Mouse (Mus musculus) MEL (cell line): Measurements from ENCODE around the gene Parp16. TPM values are rescaled to one million over a fixed set of nuclear protein-coding genes. Genes with fewer than 3 reads are reported as not detected.

Experiments
- DNase-seq: peaks from one replicate; pipeline ENCODE4 v3.0.0; 2011; ENCODE audit warnings: low read depth, low spot score
- H3K27ac ChIP-seq: 2 replicates; pipeline ENCODE4 v1.5.1; 2012; ENCODE audit warnings: low read depth, mild to moderate bottlenecking, control low read depth, low read length, moderate library complexity; ENCODE audit not compliant: control insufficient read depth
- H3K27me3 ChIP-seq, 2 experiments: fragments of 150-350 bp in 1 of 2; sonication (generic) in 1 of 2; 2 replicates each; pipeline ENCODE4 v1.6.1; 2012; ENCODE audit warnings: low read length in 2 of 2, mild to moderate bottlenecking in 2 of 2, improper control_type of control experiment in 1 of 2, moderate library complexity in 1 of 2; ENCODE audit not compliant: insufficient read depth in 2 of 2, control insufficient read depth in 1 of 2
- H3K36me3 ChIP-seq, 2 experiments: 2 replicates each; pipeline ENCODE4 v1.6.1; 2012 to 2014; ENCODE audit warnings: low read length in 2 of 2, improper control_type of control experiment in 1 of 2, inconsistent platforms in 1 of 2, mild to moderate bottlenecking in 1 of 2; ENCODE audit not compliant: insufficient read depth in 2 of 2, control insufficient read depth in 1 of 2
- H3K4me1 ChIP-seq, 2 experiments: fragments of 150-350 bp in 1 of 2; sonication (generic) in 1 of 2; 2 replicates each; pipeline ENCODE4 v1.6.1; 2012; ENCODE audit warnings: low read length in 2 of 2, improper control_type of control experiment in 1 of 2, mild to moderate bottlenecking in 1 of 2; ENCODE audit not compliant: insufficient read depth in 2 of 2, control insufficient read depth in 1 of 2
- H3K4me3 ChIP-seq, 2 experiments: fragments of 150-350 bp in 1 of 2; sonication (generic) in 1 of 2; 2 replicates each; pipeline ENCODE4 v1.5.1; 2012; ENCODE audit warnings: low read depth in 2 of 2, low read length in 2 of 2, mild to moderate bottlenecking in 2 of 2, moderate library complexity in 2 of 2, control low read depth in 1 of 2, improper control_type of control experiment in 1 of 2; ENCODE audit not compliant: control insufficient read depth in 1 of 2, insufficient read depth in 1 of 2
- H3K79me2 ChIP-seq: 2 replicates; pipeline ENCODE4 v1.6.1; 2012; ENCODE audit warnings: mild to moderate bottlenecking, low read length, moderate library complexity; ENCODE audit not compliant: control insufficient read depth, poor library complexity, insufficient read depth
- H3K9ac ChIP-seq: 2 replicates; pipeline ENCODE4 v1.6.1; 2012; ENCODE audit warnings: low read depth, mild to moderate bottlenecking, control low read depth, low read length, moderate library complexity; ENCODE audit not compliant: control insufficient read depth, poor library complexity, severe bottlenecking
- H3K9me3 ChIP-seq: fragments of 150-350 bp; sonication (generic); replicated peaks from 2 replicates; pipeline ENCODE4 v1.6.1; 2012; ENCODE audit warnings: mild to moderate bottlenecking, low read length, improper control_type of control experiment, moderate library complexity; ENCODE audit not compliant: insufficient read depth
- CHD2 ChIP-seq: IDR thresholded peaks from 2 replicates; pipeline ENCODE4 v1.6.1; 2011; ENCODE audit warnings: low read length, improper control_type of control experiment
- EP300 ChIP-seq, 2 experiments: IDR thresholded peaks; 2 replicates each; pipeline ENCODE4 v1.6.1; 2011; ENCODE audit warnings: improper control_type of control experiment in 2 of 2, low read length in 2 of 2, low read depth in 1 of 2, mild to moderate bottlenecking in 1 of 2
- ETS1 ChIP-seq: IDR thresholded peaks from 2 replicates; pipeline ENCODE4 v1.6.1; 2012; ENCODE audit warnings: low read depth, mild to moderate bottlenecking, inconsistent platforms, low read length, improper control_type of control experiment, moderate library complexity
- GABPA ChIP-seq: IDR thresholded peaks from 2 replicates; pipeline ENCODE4 v1.6.1; 2012; ENCODE audit warnings: low read depth, mild to moderate bottlenecking, inconsistent platforms, low read length, improper control_type of control experiment, moderate library complexity
- HCFC1 ChIP-seq: IDR thresholded peaks from 2 replicates; pipeline ENCODE4 v1.6.1; 2012; ENCODE audit warnings: low read depth, mild to moderate bottlenecking, inconsistent platforms, low read length, improper control_type of control experiment, moderate library complexity
- JUND ChIP-seq: IDR thresholded peaks from 2 replicates; pipeline ENCODE4 v1.6.1; 2011; ENCODE audit warnings: low read depth, mild to moderate bottlenecking, improper control_type of control experiment, low read length
- KAT2A ChIP-seq: conservative IDR thresholded peaks from 2 replicates; pipeline ENCODE4 v1.6.1; 2012; ENCODE audit warnings: low read depth, low read length, improper control_type of control experiment, inconsistent platforms
- MAFK ChIP-seq: IDR thresholded peaks from 2 replicates; pipeline ENCODE4 v1.6.1; 2011; ENCODE audit warnings: low read depth, mild to moderate bottlenecking, low read length, improper control_type of control experiment, borderline replicate concordance
- MAX ChIP-seq: IDR thresholded peaks from 2 replicates; pipeline ENCODE4 v1.6.1; 2011; ENCODE audit warnings: low read length, improper control_type of control experiment
- MXI1 ChIP-seq: IDR thresholded peaks from 2 replicates; pipeline ENCODE4 v1.6.1; 2011; ENCODE audit warnings: mild to moderate bottlenecking, low read depth, low read length, improper control_type of control experiment
- MYB ChIP-seq: IDR thresholded peaks from 2 replicates; pipeline ENCODE4 v1.6.1; 2011; ENCODE audit warnings: mild to moderate bottlenecking, low read depth, low read length, improper control_type of control experiment
- MYC ChIP-seq: IDR thresholded peaks from 2 replicates; pipeline ENCODE4 v1.6.1; 2011; ENCODE audit warnings: low read depth, mild to moderate bottlenecking, low read length, improper control_type of control experiment, moderate library complexity
- NELFE ChIP-seq: IDR thresholded peaks from 2 replicates; pipeline ENCODE4 v1.6.1; 2011; ENCODE audit warnings: low read depth, low read length, improper control_type of control experiment
- SIN3A ChIP-seq: IDR thresholded peaks from 2 replicates; pipeline ENCODE4 v1.6.1; 2012; ENCODE audit warnings: low read length, improper control_type of control experiment, inconsistent platforms
- SMC3 ChIP-seq: IDR thresholded peaks from 2 replicates; pipeline ENCODE4 v1.6.1; 2011; ENCODE audit warnings: low read depth, low read length, improper control_type of control experiment
- TCF12 ChIP-seq: IDR thresholded peaks from 2 replicates; pipeline ENCODE4 v1.6.1; 2014; ENCODE audit warnings: low read depth, mild to moderate bottlenecking, inconsistent platforms, low read length, improper control_type of control experiment, moderate library complexity
- ZC3H11A ChIP-seq: IDR thresholded peaks from 2 replicates; pipeline ENCODE4 v1.6.1; 2012; ENCODE audit warnings: low read depth, mild to moderate bottlenecking, inconsistent platforms, low read length, improper control_type of control experiment
- ZMIZ1 ChIP-seq: IDR thresholded peaks from 2 replicates; pipeline ENCODE4 v1.6.1; 2012; ENCODE audit warnings: low read depth, mild to moderate bottlenecking, inconsistent platforms, low read length, improper control_type of control experiment, moderate library complexity
- polyA plus RNA-seq, 2 experiments: library from polyadenylated mRNA; stranded (reverse) in 1 of 2; unstranded in 1 of 2; fragments of >175 nt in 1 of 2; fragments of >200 nt in 1 of 2; gene quantifications; 2 replicates each; pipeline versions ENCODE4 v1.2.1 to v1.2.4; 2012; ENCODE audit warnings: low replicate concordance in 2 of 2, low read depth in 1 of 2; ENCODE audit not compliant: insufficient read length in 2 of 2, insufficient read depth in 1 of 2, missing spikeins in 1 of 2
- total RNA-seq: library from RNA; depleted of rRNA; stranded (reverse); fragments of 300-350 nt; gene quantifications from 2 replicates; pipeline ENCODE4 v1.2.3, GENCODE M21; 2012

Gene Parp16
- total and polyA plus RNA-seq, 3 experiments, result 1.3 to 5.1 TPM; not detected in 1

DNA sequence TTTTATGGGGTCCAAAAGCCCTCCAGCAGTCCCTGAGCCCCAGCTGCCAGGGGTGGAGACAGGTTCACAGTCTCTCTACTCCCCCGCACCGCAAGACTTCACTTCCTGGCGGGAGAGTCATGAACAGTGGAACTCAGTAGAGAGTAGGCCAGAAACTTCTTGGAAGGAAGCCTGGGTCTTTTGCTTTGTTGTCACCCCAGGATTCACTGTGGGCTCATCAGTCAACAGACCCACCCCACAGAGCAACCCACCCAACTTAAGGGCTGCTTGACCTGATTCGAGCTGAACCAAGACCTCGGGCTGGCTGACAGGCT is 53.2 kb downstream of the Parp16 start:
- TF ChIP-seq ETS1, result no peak
- no peak for TF ChIP-seq MYB
- TF ChIP-seq ZMIZ1, result no peak
- no peak for TF ChIP-seq HCFC1
- no peak for TF ChIP-seq ZC3H11A
- TF ChIP-seq MAFK, result no peak
- TF ChIP-seq EP300 (IDR thresholded peaks at IDR 0.05; ENCODE audit: low read depth in 1 of 2, low read length in 2 of 2), result no peak
- TF ChIP-seq TCF12, result no peak
- TF ChIP-seq CHD2, result no peak
- TF ChIP-seq KAT2A, result no peak
- no peak for TF ChIP-seq JUND
- no peak for TF ChIP-seq NELFE
- no peak for TF ChIP-seq MXI1
- no peak for TF ChIP-seq SIN3A
- no peak overlapping the region for H3K27ac ChIP-seq
- peaks cover 4% of the 10 kb centered on the region in 2 experiments for H3K27me3 ChIP-seq
- no peak for DNase-seq
- no peak overlapping the region for H3K4me3 ChIP-seq
- H3K9me3 ChIP-seq, result no peaks in the 10 kb centered on the region
- H3K4me1 ChIP-seq, result no peaks in the 10 kb centered on the region
- no peaks in the 10 kb centered on the region for H3K79me2 ChIP-seq
- H3K36me3 ChIP-seq, result no peaks in the 10 kb centered on the region
- H3K9ac ChIP-seq, result no peak overlapping the region

DNA sequence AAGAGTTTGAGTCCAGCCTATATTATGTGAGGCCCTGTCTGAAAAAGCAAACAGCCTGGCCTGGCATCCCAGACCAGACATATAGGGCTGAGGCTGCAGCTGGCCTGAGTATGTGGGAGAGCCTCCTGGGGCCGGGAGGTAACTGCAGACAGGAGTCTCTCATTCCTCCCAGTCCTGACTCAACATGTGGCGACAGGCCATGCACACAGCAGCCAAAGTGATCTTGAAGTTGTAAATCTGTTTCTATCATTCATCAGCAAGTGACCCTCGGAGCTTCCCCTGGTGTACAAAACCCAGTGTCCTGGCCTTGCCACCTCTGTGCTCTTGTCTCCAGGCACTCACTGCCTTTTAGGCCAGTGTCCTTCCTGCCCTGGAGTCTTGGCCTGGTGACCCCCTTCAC is 56.9 kb downstream of the Parp16 start:
- no peaks in the 10 kb centered on the region for H3K36me3 ChIP-seq
- H3K9ac ChIP-seq, result no peak overlapping the region
- no peaks in the 10 kb centered on the region for H3K9me3 ChIP-seq
- no peaks in the 10 kb centered on the region for H3K4me1 ChIP-seq
- no peak overlapping the region for H3K4me3 ChIP-seq
- no peak overlapping the region for H3K27ac ChIP-seq
- no peak for DNase-seq
- H3K27me3 ChIP-seq, result peaks cover 3 to 4% of the 10 kb centered on the region in 2 experiments
- TF ChIP-seq MAX (no peak), GABPA (no peak), SMC3 (no peak), MYC (no peak), JUND (no peak), NELFE (no peak)
- H3K79me2 ChIP-seq, result no peaks in the 10 kb centered on the region
